Mouse (Mus musculus) liver, embryonic 14.5 days (tissue): ENCODE measurements around the gene Lrrtm3. TPM values are rescaled to one million over a fixed set of nuclear protein-coding genes. Genes with fewer than 3 reads are reported as not detected.

Experiments used
- ATAC-seq: fragments of 200-750 bp; cut with Nextera tagmentation; 2 replicates; pipeline ENCODE4 v1.8.0; 2017; ENCODE audit warnings: moderate number of reproducible peaks, mild to moderate bottlenecking, moderate library complexity; ENCODE audit not compliant: insufficient read depth
- DNase-seq, 3 experiments: peaks; one replicate each; pipeline ENCODE4 v3.0.0-alpha.2; 2012 to 2013; ENCODE audit warnings: low read depth in 3 of 3, low spot score in 3 of 3
- H3K27ac ChIP-seq: fragments of 300-500 bp; sonication (generic); 2 replicates; pipeline ENCODE4 v1.5.1; 2014; ENCODE audit warnings: moderate library complexity, mild to moderate bottlenecking, control low read depth, inconsistent platforms
- H3K27me3 ChIP-seq: fragments of 300-500 bp; sonication (generic); 2 replicates; pipeline ENCODE4 v1.6.1; 2014; ENCODE audit warnings: mild to moderate bottlenecking, low read length, moderate library complexity; ENCODE audit not compliant: control insufficient read depth, insufficient read depth
- H3K36me3 ChIP-seq: fragments of 300-500 bp; sonication (generic); replicated peaks from 2 replicates; pipeline ENCODE4 v1.6.1; 2014; ENCODE audit warnings: low read depth; ENCODE audit not compliant: control insufficient read depth, insufficient read depth
- H3K4me1 ChIP-seq, 2 experiments: fragments of 200-500 bp in 1 of 2; fragments of 300-500 bp in 1 of 2; sonication (generic) in 1 of 2; replicated peaks; 2 replicates each; pipeline ENCODE4 v1.6.1; 2012 to 2014; ENCODE audit warnings: antibody characterized with exemption in 1 of 2, inconsistent platforms in 1 of 2, low read length in 1 of 2; ENCODE audit not compliant: control insufficient read depth in 2 of 2, insufficient read depth in 2 of 2
- H3K4me2 ChIP-seq: fragments of 300-500 bp; sonication (generic); 2 replicates; pipeline ENCODE4 v1.6.1; 2014; ENCODE audit warnings: low read depth, mild to moderate bottlenecking, control low read depth, moderate library complexity
- H3K4me3 ChIP-seq, 2 experiments: fragments of 200-500 bp in 1 of 2; fragments of 300-500 bp in 1 of 2; sonication (generic) in 1 of 2; 2 replicates each; pipeline ENCODE4 v1.5.1; 2012 to 2014; ENCODE audit warnings: low read depth in 2 of 2, low read length in 2 of 2, mild to moderate bottlenecking in 2 of 2, control low read depth in 1 of 2, inconsistent platforms in 1 of 2, moderate library complexity in 1 of 2; ENCODE audit not compliant: insufficient read depth in 1 of 2
- H3K9ac ChIP-seq: fragments of 300-500 bp; sonication (generic); replicated peaks from 2 replicates; pipeline ENCODE4 v1.6.1; 2014; ENCODE audit warnings: mild to moderate bottlenecking, control low read depth, moderate library complexity
- H3K9me3 ChIP-seq: fragments of 300-500 bp; sonication (generic); 2 replicates; pipeline ENCODE4 v1.6.1; 2016; ENCODE audit warnings: low read length, mixed read lengths; ENCODE audit not compliant: control insufficient read depth
- CTCF ChIP-seq: IDR thresholded peaks from 2 replicates; pipeline ENCODE4 v1.5.1; 2016; ENCODE audit warnings: antibody characterized with exemption, low read depth, control low read depth
- EP300 ChIP-seq: IDR thresholded peaks from 2 replicates; pipeline ENCODE4 v1.6.1; 2016; ENCODE audit warnings: antibody characterized with exemption, low read depth
- WGBS: fragments of 180-500 bp; shearing (Covaris S2); extraction: QIAGEN DNeasy Blood & Tissue Kit; methylation state at CpG from one replicate; pipeline ENCODE4 v1.1.7; 2014; ENCODE audit not compliant: insufficient replicate concordance; 5-methylcytosine and 5-hydroxymethylcytosine counted together
- polyA plus RNA-seq, 2 experiments: library from polyadenylated mRNA; depleted of rRNA in 1 of 2; stranded (reverse) in 1 of 2; unstranded in 1 of 2; fragments of >200 nt; fragmentation: Nextera tagmentation in 1 of 2; extraction: Ambion mirVana in 1 of 2; gene quantifications; 2 replicates each; pipeline versions ENCODE4 v1.2.1 to v1.2.3; 2012 to 2014

Lrrtm3 gene
- polyA plus RNA-seq, 2 experiments, result 0.01 TPM; not detected in 1

DNA sequence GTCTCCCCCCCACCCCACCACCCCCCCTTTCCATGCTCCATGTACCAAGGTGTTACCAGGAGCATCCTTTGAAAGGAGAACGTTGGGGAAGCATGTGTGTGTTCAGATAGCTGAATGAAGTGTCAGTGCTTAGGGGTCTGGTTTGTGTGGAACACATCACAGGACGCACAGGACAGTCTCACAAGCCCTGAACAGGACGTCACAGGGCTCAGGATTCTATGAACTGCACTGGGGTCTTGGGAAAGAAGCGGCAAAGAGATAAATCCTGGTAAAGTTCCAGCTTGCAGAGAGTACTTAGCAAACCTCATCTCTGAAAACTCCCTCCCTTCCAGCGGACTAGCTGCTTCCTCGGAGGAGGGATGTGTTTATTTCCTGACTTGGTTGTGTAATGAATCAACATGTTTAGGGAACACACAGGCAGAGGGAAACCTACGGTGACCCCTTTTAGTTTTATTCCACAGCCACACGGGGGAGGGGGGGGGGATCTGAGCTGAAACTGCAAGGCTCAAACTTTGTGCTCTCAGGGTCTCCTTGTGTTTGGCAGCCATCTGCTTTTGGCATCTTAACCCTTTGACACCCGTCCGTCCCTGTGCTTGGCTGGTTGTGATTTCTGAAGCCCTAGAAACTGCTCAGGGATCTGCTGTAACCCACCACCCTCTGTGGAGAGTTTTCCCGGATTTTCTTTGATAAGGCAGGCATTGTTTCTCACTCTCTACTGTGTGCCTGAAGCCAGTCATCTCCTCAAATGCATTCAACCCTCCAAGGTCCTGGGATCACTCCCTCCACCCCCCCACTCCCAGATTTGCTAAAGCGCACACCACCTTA lies 3.3 kb downstream of the Lrrtm3 start:
- Histone ChIP-seq H3K27ac (no peak overlapping the region), H3K9ac (no peak overlapping the region), H3K9me3 (no peaks in the 10 kb centered on the region), H3K36me3 (no peaks in the 10 kb centered on the region), H3K4me3 (no peak overlapping the region), H3K4me1 (no peaks in the 10 kb centered on the region), H3K27me3 (peaks cover 5% of the 10 kb centered on the region; the same call in 1 of the 2 replicates), H3K4me2 (no peak overlapping the region)
- TF ChIP-seq CTCF, result no peak
- no peak for TF ChIP-seq EP300
- 7% methylated on average over 12 of the region's 12 CpGs for WGBS
- no peak for ATAC-seq
- DNase-seq, result no peak

GRCm38 (mm10) chr10:64086183-64086566 lies 3.9 kb downstream of the Lrrtm3 start:
- no peak overlapping the region for H3K4me2 ChIP-seq
- TF ChIP-seq CTCF (no peak), EP300 (no peak)
- H3K4me1 ChIP-seq, result no peaks in the 10 kb centered on the region
- H3K4me3 ChIP-seq, result no peak overlapping the region
- no peaks in the 10 kb centered on the region for H3K36me3 ChIP-seq
- DNase-seq (no peak), ATAC-seq (no peak)
- no peak overlapping the region for H3K9ac ChIP-seq
- H3K27ac ChIP-seq, result no peak overlapping the region
- peaks cover 5% of the 10 kb centered on the region; the same call in 1 of the 2 replicates for H3K27me3 ChIP-seq
- 61% methylated on average over 16 of the region's 16 CpGs for WGBS
- no peaks in the 10 kb centered on the region for H3K9me3 ChIP-seq

DNA sequence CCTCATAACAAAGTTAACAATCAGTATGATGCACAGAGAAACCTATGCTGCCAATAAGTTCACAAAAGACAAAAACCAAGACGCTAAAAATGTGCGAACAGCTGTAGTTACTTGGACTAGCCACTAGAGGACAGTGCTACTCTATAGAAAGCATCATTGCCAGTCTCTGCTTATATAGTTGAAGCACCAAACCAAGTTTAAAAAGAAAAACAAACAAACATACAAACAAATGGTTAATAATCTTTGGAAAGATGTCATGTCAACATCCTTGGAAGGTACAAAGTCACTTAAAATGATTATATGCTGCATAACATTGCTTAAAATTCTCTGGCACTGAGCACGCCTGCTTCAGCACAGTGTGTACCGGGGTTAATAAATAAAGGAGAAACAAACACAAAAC lies 5.6 kb downstream of the Lrrtm3 start:
- Histone ChIP-seq H3K4me1 (no peaks in the 10 kb centered on the region), H3K4me3 (no peak overlapping the region), H3K27me3 (peaks cover 5% of the 10 kb centered on the region; the same call in 1 of the 2 replicates), H3K4me2 (no peak overlapping the region), H3K36me3 (no peaks in the 10 kb centered on the region), H3K9me3 (no peaks in the 10 kb centered on the region), H3K27ac (no peak overlapping the region), H3K9ac (no peak overlapping the region)
- TF ChIP-seq EP300 (no peak), CTCF (peak; percentile 71)
- no peak for DNase-seq
- no peak for ATAC-seq
- WGBS, result 36% methylated on average over 4 of the region's 4 CpGs

- TF ChIP-seq CTCF (no peak), EP300 (no peak)
- Histone ChIP-seq H3K4me1 (no peaks in the 10 kb centered on the region), H3K9ac (no peak overlapping the region), H3K4me3 (no peak overlapping the region), H3K27ac (no peak overlapping the region), H3K4me2 (no peak overlapping the region), H3K27me3 (peaks cover 5% of the 10 kb centered on the region; the same call in 1 of the 2 replicates), H3K9me3 (no peaks in the 10 kb centered on the region), H3K36me3 (no peaks in the 10 kb centered on the region)
- ATAC-seq (no peak), DNase-seq (no peak)
- WGBS, result 55% methylated on average over 11 of the region's 11 CpGs
Observed at GRCm38 (mm10) chr10:64083813-64084212, 6.3 kb downstream of the Lrrtm3 start.

DNA sequence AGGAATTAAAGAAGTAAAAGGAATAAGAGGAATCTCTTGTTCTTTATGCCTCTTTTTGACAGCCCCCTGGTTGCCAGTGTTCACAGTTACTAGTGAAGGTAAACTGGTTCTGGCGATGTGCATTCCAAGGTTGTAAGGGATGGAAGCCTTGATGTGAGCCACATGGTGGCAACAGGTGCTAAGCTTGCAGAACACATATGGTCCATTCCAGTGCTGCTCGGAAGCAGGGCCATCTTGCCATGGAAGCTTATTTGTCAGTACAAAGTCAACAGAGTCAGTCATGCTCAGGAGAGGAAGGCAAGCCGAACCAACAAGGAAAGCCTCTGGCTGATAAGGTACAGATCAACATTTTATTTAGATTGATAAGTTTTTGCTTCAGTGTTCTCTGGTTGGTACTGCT lies 7.7 kb downstream of the Lrrtm3 start:
- DNase-seq (no peak), ATAC-seq (no peak)
- no peak for TF ChIP-seq CTCF
- no peak for TF ChIP-seq EP300
- Histone ChIP-seq H3K27me3 (no peaks in the 10 kb centered on the region), H3K27ac (no peak overlapping the region), H3K9me3 (no peaks in the 10 kb centered on the region), H3K36me3 (no peaks in the 10 kb centered on the region), H3K4me1 (no peaks in the 10 kb centered on the region), H3K4me2 (no peak overlapping the region), H3K4me3 (no peak overlapping the region), H3K9ac (no peak overlapping the region)
- WGBS, result 61% methylated on average over 3 of the region's 3 CpGs
